Mouse (Mus musculus) layer of hippocampus, adult 2 months (tissue): ENCODE measurements around the gene Cgn. TPM values are rescaled to one million over a fixed set of nuclear protein-coding genes. Genes with fewer than 3 reads are reported as not detected.

ENCODE experiments used
- DNase-seq, 2 experiments: peaks; one replicate each; pipeline ENCODE4 v3.0.0; 2022; ENCODE audit warnings: low spot score in 2 of 2
- H3K27ac ChIP-seq: fragments of 200-600 bp; 2 replicates; pipeline ENCODE4 v1.8.1; 2022
- H3K4me3 ChIP-seq: fragments of 200-600 bp; 2 replicates; pipeline ENCODE4 v1.8.1; 2022; ENCODE audit warnings: mild to moderate bottlenecking
- CTCF ChIP-seq: fragments of 200-600 bp; conservative IDR thresholded peaks from 2 replicates; pipeline ENCODE4 v1.8.1; 2022; ENCODE audit warnings: antibody characterized with exemption, mild to moderate bottlenecking, moderate library complexity
- total RNA-seq, 2 experiments: library from RNA; stranded (reverse); gene quantifications; 2 replicates each; pipeline ENCODE4 v1.2.3; 2021

The Cgn gene
- total RNA-seq, 2 experiments from 2014 or later, result 3.7 TPM

- no peak for TF ChIP-seq CTCF
- no peak for DNase-seq
- H3K27ac ChIP-seq, result no peak overlapping the region
- no peak overlapping the region for H3K4me3 ChIP-seq
Observed at GRCm38 (mm10) chr3:94813651-94814050, 27.4 kb upstream of the Cgn start.

GRCm38 (mm10) chr3:94811628-94812027 lies 25.3 kb upstream of the Cgn start:
- Histone ChIP-seq H3K27ac (no peak overlapping the region), H3K4me3 (no peak overlapping the region)
- TF ChIP-seq CTCF, result peak; percentile 84
- DNase-seq, result peak in 1 of 2 experiments; percentile 32

- DNase-seq, result no peak
- no peak overlapping the region for H3K27ac ChIP-seq
- H3K4me3 ChIP-seq, result no peak overlapping the region
- TF ChIP-seq CTCF, result peak; percentile 41
Observed at GRCm38 (mm10) chr3:94808296-94808695, 22.0 kb upstream of the Cgn start.

- DNase-seq, result no peak
- TF ChIP-seq CTCF, result no peak
- no peak overlapping the region for H3K27ac ChIP-seq
- H3K4me3 ChIP-seq, result no peak overlapping the region
Observed at GRCm38 (mm10) chr3:94804976-94805375, 18.7 kb upstream of the Cgn start.

- peak in 1 of 2 experiments; percentile 10 for DNase-seq
Observed at GRCm38 (mm10) chr3:94804146-94804545, 17.9 kb upstream of the Cgn start.

GRCm38 (mm10) chr3:94796181-94796580 lies 9.9 kb upstream of the Cgn start:
- no peak for DNase-seq
- no peak overlapping the region for H3K4me3 ChIP-seq
- no peak overlapping the region for H3K27ac ChIP-seq
- TF ChIP-seq CTCF, result no peak

More at GRCm38 (mm10) chr3:94804146-94804545, 17.9 kb upstream of the Cgn start:
- H3K4me3 ChIP-seq, result no peak overlapping the region
- no peak for TF ChIP-seq CTCF
- no peak overlapping the region for H3K27ac ChIP-seq

GRCm38 (mm10) chr3:94795596-94796140 lies 9.4 kb upstream of the Cgn start:
- no peak for DNase-seq
- Histone ChIP-seq H3K27ac (no peak overlapping the region), H3K4me3 (no peak overlapping the region)
- TF ChIP-seq CTCF, result no peak

- TF ChIP-seq CTCF, result no peak
- Histone ChIP-seq H3K27ac (no peak overlapping the region), H3K4me3 (no peak overlapping the region)
- DNase-seq, result no peak
Observed at GRCm38 (mm10) chr3:94794359-94794758, 8.1 kb upstream of the Cgn start.

- no peak overlapping the region for H3K27ac ChIP-seq
- H3K4me3 ChIP-seq, result no peak overlapping the region
- no peak for DNase-seq
- TF ChIP-seq CTCF, result no peak
Observed at GRCm38 (mm10) chr3:94793672-94794071, 7.4 kb upstream of the Cgn start.

- peak; percentile 32 to 48 for DNase-seq
- no peak overlapping the region for H3K4me3 ChIP-seq
Observed at GRCm38 (mm10) chr3:94792258-94792657, 6.0 kb upstream of the Cgn start.

GRCm38 (mm10) chr3:94789516-94789915 lies 3.2 kb upstream of the Cgn start:
- no peak overlapping the region for H3K4me3 ChIP-seq
- no peak overlapping the region for H3K27ac ChIP-seq
- TF ChIP-seq CTCF, result no peak
- no peak for DNase-seq

More at GRCm38 (mm10) chr3:94792258-94792657, 6.0 kb upstream of the Cgn start:
- no peak overlapping the region for H3K27ac ChIP-seq
- no peak for TF ChIP-seq CTCF

- H3K27ac ChIP-seq, result no peak overlapping the region
- no peak for DNase-seq
- no peak overlapping the region for H3K4me3 ChIP-seq
- TF ChIP-seq CTCF, result peak; percentile 34; the same call in 1 of the 2 replicates
Observed at GRCm38 (mm10) chr3:94789071-94789470, 2.8 kb upstream of the Cgn start.

- peak overlapping the region; percentile 68 for H3K4me3 ChIP-seq
- no peak for TF ChIP-seq CTCF
- DNase-seq, result no peak
- peak overlapping the region; percentile 81 for H3K27ac ChIP-seq
Observed at GRCm38 (mm10) chr3:94787122-94787780, 959 bp upstream of the Cgn start.

GRCm38 (mm10) chr3:94785958-94786357 lies 334 bp downstream of the Cgn start:
- Histone ChIP-seq H3K27ac (no peak overlapping the region), H3K4me3 (peak overlapping the region; percentile 68)
- peak in 1 of 2 experiments; percentile 11 for DNase-seq
- TF ChIP-seq CTCF, result no peak
